Mouse (Mus musculus): ENCODE results near the gene Rbpj. TPM values are rescaled to one million over a fixed set of nuclear protein-coding genes. Genes with fewer than 3 reads are reported as not detected.
A peak's percentile ranks its signal among the peaks of the same experiment; 100 is the strongest.

Gene Rbpj
- polyA plus RNA-seq, 1 experiment from 2014 or later, result 57.8 TPM

DNA sequence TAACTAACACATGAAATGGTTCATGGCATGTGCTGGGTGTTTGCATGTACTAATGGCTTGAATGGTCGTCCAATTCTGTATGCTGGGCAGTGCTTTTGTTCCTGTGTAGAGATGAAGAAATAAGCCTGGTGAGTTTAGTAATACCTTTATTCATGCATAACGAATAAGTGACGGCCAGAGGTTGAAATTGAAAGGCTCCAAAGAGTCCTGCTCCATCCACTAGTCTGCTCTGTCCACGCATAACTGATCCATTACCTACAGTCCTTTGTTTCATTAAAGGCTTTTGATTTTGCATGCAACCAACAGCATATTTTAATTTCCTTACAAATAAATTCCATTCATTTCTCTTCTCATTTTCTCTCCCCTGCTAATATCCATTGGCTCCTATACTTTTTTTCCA, 53.2 kb downstream of the Rbpj start:
- Histone ChIP-seq H3K9ac (no peak overlapping the region), H3K36me3 (no peaks in the 10 kb centered on the region), H3K4me2 (replicated peaks) (no peak overlapping the region), H3K4me1 (no peaks in the 10 kb centered on the region), H3K9me3 (no peaks in the 10 kb centered on the region), H3K4me3 (no peak overlapping the region), H3K27me3 (no peaks in the 10 kb centered on the region), H3K27ac (no peak overlapping the region)
- no peak for ATAC-seq (ENCODE audit: insufficient number of reproducible peaks, insufficient read depth, low FRiP score, low TSS enrichment)
- WGBS, result 74% methylated on average over 4 of the region's 4 CpGs

DNA sequence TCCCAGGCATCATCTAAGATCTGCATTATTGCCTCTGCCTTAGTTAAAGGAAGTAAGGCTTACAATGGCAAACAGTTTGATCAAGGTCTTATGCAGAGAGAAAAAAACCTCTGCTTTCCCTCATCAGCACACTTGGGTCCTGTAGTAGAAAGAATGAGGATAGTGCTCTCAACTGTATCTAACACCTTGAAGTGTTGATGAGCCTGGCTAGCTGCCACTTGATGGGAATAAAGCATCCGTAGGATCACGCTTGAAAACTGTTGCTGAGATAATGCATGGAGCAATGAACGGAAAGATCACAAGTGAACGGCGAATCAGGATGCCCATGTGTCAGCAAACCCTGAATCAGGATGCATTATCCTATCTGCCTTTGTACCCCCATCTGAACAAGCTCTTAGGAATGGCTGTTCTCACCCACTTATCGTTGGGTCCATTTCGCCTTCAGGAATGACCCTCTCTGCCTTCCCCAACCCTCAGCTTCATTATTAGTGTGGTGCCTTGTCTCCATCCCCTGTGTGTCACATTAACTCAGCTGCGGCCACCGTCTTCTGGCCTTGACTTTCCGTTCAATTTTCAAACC, 54.1 kb downstream of the Rbpj start:
- 92% methylated on average over 10 of the region's 10 CpGs for WGBS
- Histone ChIP-seq H3K4me3 (no peak overlapping the region), H3K9me3 (no peaks in the 10 kb centered on the region), H3K36me3 (no peaks in the 10 kb centered on the region), H3K4me2 (replicated peaks) (no peak overlapping the region), H3K4me1 (no peaks in the 10 kb centered on the region), H3K27ac (no peak overlapping the region), H3K27me3 (no peaks in the 10 kb centered on the region), H3K9ac (no peak overlapping the region)
- ATAC-seq (ENCODE audit: insufficient number of reproducible peaks, insufficient read depth, low FRiP score, low TSS enrichment), result no peak

DNA sequence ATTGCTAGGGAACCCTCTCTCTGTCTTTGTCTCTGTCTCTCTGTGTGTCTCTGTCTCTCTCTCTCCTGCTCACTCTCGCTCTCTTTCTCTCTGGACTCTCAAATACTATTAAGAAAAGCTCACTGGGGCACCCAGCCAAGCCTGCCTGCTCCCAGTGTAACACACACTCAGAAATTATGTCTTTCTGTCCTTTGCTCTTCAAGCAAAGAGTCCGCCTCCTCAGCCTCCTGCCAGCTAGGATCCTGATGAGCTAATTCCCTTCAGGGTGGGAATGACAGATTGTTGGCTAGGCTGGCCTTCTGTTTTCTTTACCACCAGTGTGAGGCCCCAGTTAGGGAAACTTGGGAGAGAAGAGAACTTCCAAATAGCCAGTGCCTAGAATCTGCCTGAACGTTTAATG, 57.1 kb downstream of the Rbpj start:
- Histone ChIP-seq H3K27ac (no peak overlapping the region), H3K9me3 (no peaks in the 10 kb centered on the region), H3K4me2 (replicated peaks) (no peak overlapping the region), H3K36me3 (no peaks in the 10 kb centered on the region), H3K4me1 (no peaks in the 10 kb centered on the region), H3K27me3 (no peaks in the 10 kb centered on the region), H3K9ac (no peak overlapping the region), H3K4me3 (no peak overlapping the region)
- WGBS, result 53% methylated on average over 3 of the region's 3 CpGs
- no peak for ATAC-seq (ENCODE audit: insufficient number of reproducible peaks, insufficient read depth, low FRiP score, low TSS enrichment)

DNA sequence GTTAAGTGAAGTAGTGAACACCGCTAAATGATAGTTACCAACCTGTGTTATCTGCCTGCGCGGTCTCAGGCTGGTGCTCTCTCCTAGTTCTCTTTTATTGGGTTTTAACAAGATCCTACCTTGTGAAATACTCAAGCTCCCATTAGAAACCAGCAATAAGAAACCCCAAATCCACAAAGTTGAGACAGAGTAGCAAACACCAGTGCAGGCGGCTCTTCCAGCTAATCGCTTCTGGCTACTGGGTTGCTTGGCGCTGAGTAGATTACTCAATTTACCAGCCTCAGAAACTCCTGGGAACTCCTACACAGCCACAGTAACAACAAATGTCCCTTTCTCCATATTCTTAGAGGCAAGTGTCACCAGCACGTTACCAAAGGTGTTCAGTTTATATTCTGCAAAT, 58.2 kb downstream of the Rbpj start:
- H3K4me3 ChIP-seq, result no peak overlapping the region
- no peaks in the 10 kb centered on the region for H3K9me3 ChIP-seq
- ATAC-seq (ENCODE audit: insufficient number of reproducible peaks, insufficient read depth, low FRiP score, low TSS enrichment), result no peak
- H3K9ac ChIP-seq, result no peak overlapping the region
- H3K27ac ChIP-seq, result no peak overlapping the region
- H3K4me2 ChIP-seq (replicated peaks), result no peak overlapping the region
- H3K4me1 ChIP-seq, result no peaks in the 10 kb centered on the region
- H3K36me3 ChIP-seq, result no peaks in the 10 kb centered on the region
- H3K27me3 ChIP-seq, result no peaks in the 10 kb centered on the region
- 96% methylated on average over 7 of the region's 7 CpGs for WGBS

DNA sequence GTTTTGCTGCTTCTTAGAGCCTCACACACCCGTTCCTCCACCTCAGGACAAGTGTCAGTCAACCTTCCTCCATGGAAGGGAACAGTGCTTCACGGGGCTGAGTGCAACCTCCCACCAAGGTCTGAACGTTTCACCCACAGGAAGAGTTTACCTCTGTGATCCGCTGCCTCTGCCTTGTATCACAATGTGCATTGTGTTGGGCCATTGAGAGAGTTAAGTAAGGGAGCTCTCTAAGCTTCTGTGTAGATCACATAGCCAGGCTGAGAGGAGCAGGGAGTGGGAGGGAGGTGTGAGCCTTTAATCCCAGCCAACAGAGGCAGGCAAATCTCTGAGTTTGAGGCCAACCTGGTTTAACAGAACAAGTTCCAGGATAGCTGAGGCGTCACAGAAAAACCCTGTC, 58.9 kb downstream of the Rbpj start:
- WGBS, result 71% methylated on average over 5 of the region's 5 CpGs
- H3K27ac ChIP-seq, result no peak overlapping the region
- no peaks in the 10 kb centered on the region for H3K27me3 ChIP-seq
- no peaks in the 10 kb centered on the region for H3K9me3 ChIP-seq
- H3K4me2 ChIP-seq (replicated peaks), result no peak overlapping the region
- H3K9ac ChIP-seq, result no peak overlapping the region
- no peak for ATAC-seq (ENCODE audit: insufficient number of reproducible peaks, insufficient read depth, low FRiP score, low TSS enrichment)
- no peaks in the 10 kb centered on the region for H3K4me1 ChIP-seq
- no peak overlapping the region for H3K4me3 ChIP-seq
- no peaks in the 10 kb centered on the region for H3K36me3 ChIP-seq

DNA sequence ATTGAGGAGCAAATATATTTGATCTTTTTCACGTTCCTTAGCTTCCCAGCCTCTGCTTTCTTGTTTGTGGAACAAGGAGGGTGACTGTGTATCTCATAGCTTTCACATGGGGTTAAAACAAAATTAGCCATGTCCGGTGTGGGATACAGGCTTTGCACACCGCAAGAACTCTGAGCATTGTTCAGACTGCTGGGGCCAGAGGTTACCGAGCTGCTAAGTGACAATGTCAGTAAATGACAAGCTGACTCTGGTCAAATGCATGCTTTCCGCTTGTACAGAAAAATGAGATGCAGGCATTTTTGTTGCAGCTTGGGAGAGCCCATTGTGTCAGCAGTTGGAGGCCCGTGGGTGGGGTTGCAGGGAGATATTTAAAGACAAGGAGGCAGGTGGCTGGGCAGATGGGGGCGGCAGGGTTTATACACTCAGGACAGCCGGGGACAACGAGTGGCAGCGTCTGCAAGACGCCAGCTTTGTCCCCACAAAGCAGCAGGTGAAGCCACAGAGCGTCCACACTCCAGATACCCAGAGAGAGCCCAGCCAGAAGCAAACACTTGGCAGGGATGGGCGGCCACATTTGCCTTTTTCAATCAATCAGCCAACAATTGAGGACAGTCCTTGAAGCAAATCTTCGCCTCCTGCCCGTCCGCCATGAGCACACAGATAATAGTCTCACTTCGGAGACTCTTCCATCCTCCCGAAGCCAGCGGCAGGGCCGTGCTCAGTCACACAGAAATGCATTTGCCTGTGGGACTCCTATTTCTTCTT, 59.5 kb downstream of the Rbpj start:
- Histone ChIP-seq H3K27me3 (no peaks in the 10 kb centered on the region), H3K4me3 (no peak overlapping the region), H3K36me3 (no peaks in the 10 kb centered on the region), H3K4me2 (replicated peaks) (no peak overlapping the region), H3K27ac (no peak overlapping the region), H3K9ac (no peak overlapping the region), H3K4me1 (no peaks in the 10 kb centered on the region), H3K9me3 (no peaks in the 10 kb centered on the region)
- ATAC-seq (ENCODE audit: insufficient number of reproducible peaks, insufficient read depth, low FRiP score, low TSS enrichment), result 0 out of 2 replicates have a peak, but pooled peaks have one; percentile 47
- 61% methylated on average over 20 of the region's 20 CpGs for WGBS

GRCm38 (mm10) chr5:53526070-53526430, 60.1 kb downstream of the Rbpj start:
- Histone ChIP-seq H3K36me3 (no peaks in the 10 kb centered on the region), H3K9me3 (no peaks in the 10 kb centered on the region), H3K4me1 (no peaks in the 10 kb centered on the region), H3K4me3 (no peak overlapping the region), H3K27ac (no peak overlapping the region), H3K27me3 (no peaks in the 10 kb centered on the region), H3K4me2 (replicated peaks) (no peak overlapping the region), H3K9ac (no peak overlapping the region)
- WGBS, result 74% methylated on average over 1 of the region's 1 CpGs
- ATAC-seq (ENCODE audit: insufficient number of reproducible peaks, insufficient read depth, low FRiP score, low TSS enrichment), result no peak

- Histone ChIP-seq H3K27me3 (no peaks in the 10 kb centered on the region), H3K36me3 (no peaks in the 10 kb centered on the region), H3K9me3 (no peaks in the 10 kb centered on the region), H3K9ac (no peak overlapping the region), H3K4me1 (no peaks in the 10 kb centered on the region), H3K27ac (no peak overlapping the region), H3K4me2 (replicated peaks) (no peak overlapping the region), H3K4me3 (no peak overlapping the region)
- ATAC-seq (ENCODE audit: insufficient number of reproducible peaks, insufficient read depth, low FRiP score, low TSS enrichment), result no peak
- WGBS, result 91% methylated on average over 1 of the region's 1 CpGs
Observed at GRCm38 (mm10) chr5:53529846-53530245, 63.9 kb downstream of the Rbpj start.

GRCm38 (mm10) chr5:53535096-53535495, 69.1 kb downstream of the Rbpj start:
- ATAC-seq (ENCODE audit: insufficient number of reproducible peaks, insufficient read depth, low FRiP score, low TSS enrichment), result no peak
- 56% methylated on average over 12 of the region's 12 CpGs for WGBS
- Histone ChIP-seq H3K9me3 (no peaks in the 10 kb centered on the region), H3K27me3 (no peaks in the 10 kb centered on the region), H3K36me3 (no peaks in the 10 kb centered on the region), H3K27ac (no peak overlapping the region), H3K9ac (no peak overlapping the region), H3K4me2 (replicated peaks) (no peak overlapping the region), H3K4me3 (no peak overlapping the region), H3K4me1 (peaks cover 5% of the 10 kb centered on the region; the same call in 1 of the 2 replicates)

- peaks cover 5% of the 10 kb centered on the region; the same call in 1 of the 2 replicates for H3K4me1 ChIP-seq
- no peak overlapping the region for H3K9ac ChIP-seq
- H3K27me3 ChIP-seq, result no peaks in the 10 kb centered on the region
- WGBS, result 58% methylated on average over 12 of the region's 12 CpGs
- H3K27ac ChIP-seq, result 0 out of 2 replicates have a peak overlapping the region, but pooled peaks have one; percentile 11
- no peak for ATAC-seq (ENCODE audit: insufficient number of reproducible peaks, insufficient read depth, low FRiP score, low TSS enrichment)
- H3K9me3 ChIP-seq, result no peaks in the 10 kb centered on the region
- no peak overlapping the region for H3K4me2 ChIP-seq (replicated peaks)
- H3K36me3 ChIP-seq, result no peaks in the 10 kb centered on the region
- no peak overlapping the region for H3K4me3 ChIP-seq
Observed at GRCm38 (mm10) chr5:53536635-53537554, 70.9 kb downstream of the Rbpj start.

DNA sequence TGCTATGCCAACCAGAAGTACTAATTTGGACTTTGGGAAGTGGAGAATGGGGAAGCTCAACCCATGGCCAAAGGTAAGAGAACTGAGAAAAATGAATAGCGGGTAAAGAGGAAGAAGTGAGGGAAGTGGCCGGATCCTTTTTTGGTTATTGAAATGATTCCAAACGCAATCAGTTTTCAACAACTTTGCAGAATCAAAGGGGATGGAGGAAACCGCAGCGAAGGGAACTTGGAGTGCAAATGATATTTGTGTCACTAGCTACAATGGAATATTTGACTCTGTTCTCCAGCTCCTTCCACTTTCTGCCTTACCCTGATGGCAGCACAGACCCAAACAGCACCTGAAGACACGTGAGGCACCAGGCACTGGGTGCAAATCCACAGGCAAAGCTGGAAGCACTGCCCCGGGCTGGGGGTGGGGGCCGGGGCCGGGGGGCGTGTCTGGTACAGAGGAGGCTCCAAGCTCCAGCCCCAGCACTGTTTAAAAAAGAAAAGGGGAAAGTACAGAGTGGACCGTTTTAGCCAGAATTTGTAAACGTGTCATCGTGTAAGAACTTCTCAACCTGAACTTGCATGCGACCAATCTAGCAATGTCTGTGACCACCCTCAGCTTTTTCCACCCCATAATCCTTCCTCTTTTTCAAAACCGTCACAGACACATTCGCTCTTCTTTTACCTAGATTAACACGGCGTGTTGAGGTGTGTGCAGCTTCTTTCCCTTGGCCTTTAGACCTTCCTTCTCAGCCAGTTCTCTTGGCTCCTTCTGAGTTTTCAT, 74.1 kb downstream of the Rbpj start:
- peaks cover 5% of the 10 kb centered on the region; the same call in 1 of the 2 replicates for H3K4me1 ChIP-seq
- ATAC-seq (ENCODE audit: insufficient number of reproducible peaks, insufficient read depth, low FRiP score, low TSS enrichment), result no peak
- H3K27ac ChIP-seq, result no peak overlapping the region
- H3K4me3 ChIP-seq, result no peak overlapping the region
- no peak overlapping the region for H3K9ac ChIP-seq
- H3K9me3 ChIP-seq, result no peaks in the 10 kb centered on the region
- 86% methylated on average over 18 of the region's 18 CpGs for WGBS
- H3K4me2 ChIP-seq (replicated peaks), result no peak overlapping the region
- no peaks in the 10 kb centered on the region for H3K27me3 ChIP-seq
- no peaks in the 10 kb centered on the region for H3K36me3 ChIP-seq
